ENCODE assay signal across 15 mouse cellular contexts in genomic region chr5:50126177-50126576, GRCm38 (mm10).
DNase-seq lines count a peak whose midpoint lies in the region; ATAC-seq and TF ChIP-seq lines count a peak whose summit lies in the region.
"Had no signal": no experiment of that assay in that cellular context is flagged by ENCODE, and none has a peak within 500 bp of the region (broad histone marks: within the 10 kb centered on the region; RNA-seq: fewer than 3 reads in every experiment).

No protein-coding gene starts in this region.

- peak; percentile 52; the same call in 1 of the 2 replicates for ATAC-seq in lung, embryonic 14.5 days (ENCODE audit: insufficient read depth)
- peak; percentile 67; the same call in 1 of the 2 replicates for ATAC-seq in intestine, embryonic 16.5 days
- ATAC-seq in liver, postnatal 0 days, result peak; percentile 97
- ATAC-seq: midbrain, embryonic 15.5 days had no signal

- intact Hi-C loops in gastrocnemius, adult 2 months (cut with DNase I), result no loop called here

- H3K9me3 ChIP-seq in lung, embryonic 14.5 days (ENCODE audit: low read depth, low read length), result no peaks in the 10 kb centered on the region
- H3K9me3 ChIP-seq in intestine, embryonic 16.5 days (ENCODE audit: control insufficient read depth, low read length), result no peaks in the 10 kb centered on the region
- no peaks in the 10 kb centered on the region for H3K9me3 ChIP-seq in liver, postnatal 0 days (ENCODE audit: low read length)
- no peaks in the 10 kb centered on the region for H3K9me3 ChIP-seq in limb, embryonic 10.5 days (replicated peaks)
- H3K9me3 ChIP-seq: embryonic facial prominence, embryonic 12.5 days; hindbrain, embryonic 10.5 days; midbrain, embryonic 15.5 days had no signal

- no peak overlapping the region for H3K4me3 ChIP-seq in lung, embryonic 14.5 days (ENCODE audit: low read depth, low read length)
- no peak overlapping the region for H3K4me3 ChIP-seq in lung, adult 2 months (replicated peaks; ENCODE audit: extremely low read depth, low read depth, low read length)
- H3K4me3 ChIP-seq in intestine, embryonic 16.5 days (ENCODE audit: low read length), result no peak overlapping the region
- no peak overlapping the region for H3K4me3 ChIP-seq in liver, postnatal 0 days (ENCODE audit: low read depth, low read length)
- H3K4me3 ChIP-seq in limb, embryonic 10.5 days, result no peak overlapping the region
- no peak overlapping the region for H3K4me3 ChIP-seq in gastrocnemius, adult 2 months
- H3K4me3 ChIP-seq: embryonic facial prominence, embryonic 12.5 days; hindbrain, embryonic 10.5 days; midbrain, embryonic 15.5 days had no signal

- no peaks in the 10 kb centered on the region for H3K27me3 ChIP-seq in lung, embryonic 14.5 days (ENCODE audit: insufficient read depth, low read length)
- no peaks in the 10 kb centered on the region for H3K27me3 ChIP-seq in intestine, embryonic 16.5 days (replicated peaks; ENCODE audit: control insufficient read depth, insufficient read depth, low read length)
- H3K27me3 ChIP-seq in liver, postnatal 0 days (ENCODE audit: insufficient read depth, low read length), result no peaks in the 10 kb centered on the region
- H3K27me3 ChIP-seq in limb, embryonic 10.5 days (ENCODE audit: low read depth, poor library complexity, severe bottlenecking), result no peaks in the 10 kb centered on the region
- H3K27me3 ChIP-seq: embryonic facial prominence, embryonic 12.5 days; midbrain, embryonic 15.5 days had no signal

- H3K27ac ChIP-seq in lung, embryonic 14.5 days (ENCODE audit: low read depth), result no peak overlapping the region
- H3K27ac ChIP-seq in intestine, embryonic 16.5 days (ENCODE audit: low read length), result no peak overlapping the region
- H3K27ac ChIP-seq in liver, postnatal 0 days (ENCODE audit: low read depth), result peak overlapping the region; percentile 51
- H3K27ac ChIP-seq in limb, embryonic 10.5 days, result no peak overlapping the region
- H3K27ac ChIP-seq in gastrocnemius, adult 2 months, result no peak overlapping the region
- H3K27ac ChIP-seq: embryonic facial prominence, embryonic 12.5 days; hindbrain, embryonic 10.5 days; midbrain, embryonic 15.5 days had no signal

- no peaks in the 10 kb centered on the region for H3K4me1 ChIP-seq in lung, embryonic 14.5 days (ENCODE audit: insufficient read depth)
- no peaks in the 10 kb centered on the region for H3K4me1 ChIP-seq in lung, adult 2 months (ENCODE audit: control insufficient read depth, insufficient read depth, low read length)
- H3K4me1 ChIP-seq in intestine, embryonic 16.5 days (ENCODE audit: control insufficient read depth, insufficient read depth, low read length), result no peaks in the 10 kb centered on the region
- H3K4me1 ChIP-seq in liver, postnatal 0 days (ENCODE audit: insufficient read depth), result peaks cover 15% of the 10 kb centered on the region
- H3K4me1 ChIP-seq in limb, embryonic 10.5 days, result peaks cover 4% of the 10 kb centered on the region; the same call in 1 of the 2 replicates
- H3K4me1 ChIP-seq: embryonic facial prominence, embryonic 12.5 days; hindbrain, embryonic 10.5 days; midbrain, embryonic 15.5 days had no signal

- H3K9ac ChIP-seq in lung, embryonic 14.5 days, result no peak overlapping the region
- no peak overlapping the region for H3K9ac ChIP-seq in intestine, embryonic 16.5 days (ENCODE audit: low read depth, low read length)
- H3K9ac ChIP-seq in liver, postnatal 0 days (replicated peaks), result no peak overlapping the region
- H3K9ac ChIP-seq: embryonic facial prominence, embryonic 12.5 days; midbrain, embryonic 15.5 days had no signal

- H3K4me2 ChIP-seq in lung, embryonic 14.5 days, result no peak overlapping the region
- no peak overlapping the region for H3K4me2 ChIP-seq in intestine, embryonic 16.5 days (ENCODE audit: low read depth, low read length)
- 0 out of 2 replicates have a peak overlapping the region, but pooled peaks have one; percentile 0 for H3K4me2 ChIP-seq in liver, postnatal 0 days (ENCODE audit: low read depth, low read length)
- H3K4me2 ChIP-seq: embryonic facial prominence, embryonic 12.5 days; midbrain, embryonic 15.5 days had no signal

- TF ChIP-seq POLR2A in lung, adult 2 months (IDR thresholded peaks at IDR 0.05; ENCODE audit: borderline replicate concordance, extremely low read depth, low read depth, low read length), result no peak

- no peak for TF ChIP-seq CTCF in lung, embryonic 14.5 days (IDR thresholded peaks at IDR 0.05; ENCODE audit: low read depth)
- TF ChIP-seq CTCF in lung, adult 2 months (IDR thresholded peaks at IDR 0.05; ENCODE audit: insufficient read depth, low read length), result no peak
- no peak for TF ChIP-seq CTCF in liver, postnatal 0 days (IDR thresholded peaks at IDR 0.05; ENCODE audit: low read depth)
- no peak for TF ChIP-seq CTCF in gastrocnemius, adult 2 months (IDR thresholded peaks at IDR 0.05)

- TF ChIP-seq EP300 in liver, postnatal 0 days (IDR thresholded peaks at IDR 0.05; ENCODE audit: low read depth), result peak; percentile 99

- H3K36me3 ChIP-seq in lung, embryonic 14.5 days (ENCODE audit: insufficient read depth), result no peaks in the 10 kb centered on the region
- no peaks in the 10 kb centered on the region for H3K36me3 ChIP-seq in intestine, embryonic 16.5 days (ENCODE audit: control insufficient read depth, insufficient read depth, low read length)
- no peaks in the 10 kb centered on the region for H3K36me3 ChIP-seq in liver, postnatal 0 days (replicated peaks; ENCODE audit: insufficient read depth, low read length)
- no peaks in the 10 kb centered on the region for H3K36me3 ChIP-seq in limb, embryonic 10.5 days
- H3K36me3 ChIP-seq: embryonic facial prominence, embryonic 12.5 days; hindbrain, embryonic 10.5 days; midbrain, embryonic 15.5 days had no signal

- no peak for DNase-seq in lung, embryonic 14.5 days
- DNase-seq in lung, adult 2 months, result no peak
- DNase-seq in c-Kit-positive CD71-positive TER-119-negative erythroid progenitor cells, embryonic 14.5 days (ENCODE audit: low read depth), result peak; percentile 67
- DNase-seq in liver, postnatal 0 days, result peak; percentile 20
- no peak for DNase-seq in thymus, adult 18-20 months
- DNase-seq in limb, embryonic 10.5 days (ENCODE audit: low spot score), result no peak
- DNase-seq in gastrocnemius, adult 2 months, result no peak
- DNase-seq: cerebellum, postnatal 36 days; layer of hippocampus, postnatal 36 days; left cerebral cortex, postnatal 4 days; thymus, postnatal 36 days had no signal

Comparison
In these comparisons a context has a peak if more than half of its experiments do, and no peak if none do; other contexts are left out.
1. DNase-seq: peak in c-Kit-positive CD71-positive TER-119-negative erythroid progenitor cells, embryonic 14.5 days (single experiment) and liver, postnatal 0 days (single experiment); none in lung, embryonic 14.5 days (single experiment), lung, adult 2 months (single experiment), thymus, adult 18-20 months (0 of 2), limb, embryonic 10.5 days (single experiment) and gastrocnemius, adult 2 months (single experiment).
2. Peak in every context shown above with its lines, with median percentiles within 50 percentile points of each other: ATAC-seq.